Mouse (Mus musculus): Measurements from ENCODE around the gene Tnfsf13.

DNA sequence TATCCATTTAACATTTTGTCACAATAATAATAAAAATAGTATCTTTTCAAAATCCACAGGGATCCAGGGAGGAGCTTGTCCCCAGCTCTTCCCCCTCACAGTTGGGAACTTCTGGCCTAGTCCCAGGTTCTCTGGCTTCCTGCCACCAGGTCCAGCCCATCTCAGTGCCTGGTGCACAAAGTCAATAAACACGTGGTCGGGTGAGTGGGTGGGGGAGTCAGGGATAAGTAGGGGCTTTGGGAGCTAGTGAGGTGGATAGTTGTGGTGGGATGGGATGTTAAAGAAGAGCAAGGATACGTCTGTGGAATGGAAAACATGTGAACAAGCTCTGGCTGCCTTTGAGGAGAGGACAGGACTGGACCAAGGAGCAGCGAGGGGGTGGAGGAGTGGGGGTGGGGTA lies 793 bp upstream of the Tnfsf13 start:
- no peak for TF ChIP-seq POLR2A (IDR thresholded peaks at IDR 0.05; ENCODE audit: borderline replicate concordance, low read depth, low read length)
- no peak for TF ChIP-seq CTCF (IDR thresholded peaks at IDR 0.05; ENCODE audit: low read depth, low read length)

Data from bone marrow macrophage, adult 2 months (primary cell).